Mouse (Mus musculus) adrenal gland (tissue): Measurements from ENCODE around the gene Fads6.

ENCODE experiments used
- microRNA-seq, 2 experiments: library from miRNA; unstranded; fragments of <30 nt; microRNA quantifications; one replicate each; pipeline ENCODE4; 2019

Fads6 gene

Small RNA genes within 50 kb of the gene (microRNA-seq; reads per million reads assigned to microRNA genes)
- 0 reads per million in 2 experiments for gene Gm25837
